Mouse (Mus musculus): ENCODE results near the gene Esrp2. TPM values are rescaled to one million over a fixed set of nuclear protein-coding genes. Genes with fewer than 3 reads are reported as not detected.

Gene Esrp2
- total and polyA plus RNA-seq, 3 experiments = 0.24 to 0.30 TPM; not detected in 1

DNA sequence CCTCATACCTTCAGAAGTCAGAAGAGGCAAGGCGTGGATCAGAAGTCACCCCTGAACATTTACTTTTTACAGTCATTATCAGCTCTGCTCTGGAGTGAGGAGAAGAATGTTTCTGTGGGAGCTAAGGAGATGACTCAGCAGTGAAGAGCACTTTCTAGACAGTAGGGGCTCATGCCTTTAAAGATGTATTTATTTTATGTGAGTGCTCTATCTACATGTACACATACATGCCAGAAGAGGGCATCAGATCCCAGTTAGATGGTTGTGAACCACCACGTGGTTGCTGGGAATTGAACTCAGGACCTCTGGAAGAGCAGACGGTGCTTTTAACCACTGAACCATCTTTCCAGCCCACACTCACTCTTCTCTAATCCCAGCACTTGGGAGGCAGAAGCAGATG lies 9.7 kb downstream of the Esrp2 start:
- DNase-seq (ENCODE audit: extremely low read depth) = no peak
- no peaks in the 10 kb centered on the region for H3K4me1 ChIP-seq (ENCODE audit: control insufficient read depth in 1 of 2, insufficient read depth in 2 of 2)
- H3K36me3 ChIP-seq (replicated peaks in 1 of 2; ENCODE audit: control insufficient read depth in 1 of 2, insufficient read depth in 1 of 2, low read length in 1 of 2) = peaks cover 55 to 96% of the 10 kb centered on the region in 2 experiments
- H3K9me3 ChIP-seq (replicated peaks; ENCODE audit: low read length) = no peaks in the 10 kb centered on the region
- H3K27ac ChIP-seq (ENCODE audit: insufficient read depth, low read depth) = no peak overlapping the region
- no peak overlapping the region for H3K4me2 ChIP-seq (ENCODE audit: insufficient read depth, low read depth, poor library complexity, severe bottlenecking)
- dilution Hi-C loops (cut with MboI; ENCODE audit: extremely low pct_ligation_motif_present, extremely low pct_unique_long_range_greater_than_20kb, low sequenced_read_pairs) = no loop called here
- H3K9ac ChIP-seq (ENCODE audit: insufficient read depth, low read depth) = no peak overlapping the region
- H3K79me2 ChIP-seq (replicated peaks; ENCODE audit: control insufficient read depth, extremely low read depth, insufficient read depth, poor library complexity, severe bottlenecking) = peaks cover 6% of the 10 kb centered on the region; the same call in 1 of the 2 replicates
- no peak overlapping the region for H3K4me3 ChIP-seq (replicated peaks in 1 of 3; ENCODE audit: low read depth in 2 of 3, low read length in 2 of 3, poor library complexity in 1 of 3)
- in situ Hi-C loops (cut with MboI; ENCODE audit: low pct_ligation_motif_present, low pct_unique_long_range_greater_than_20kb, low sequenced_read_pairs) = no loop called here
- no peaks in the 10 kb centered on the region for H3K27me3 ChIP-seq (replicated peaks)
- peak in 1 of 2 experiments; percentile 23; a peak in 1 of 4 replicates for TF ChIP-seq CTCF (conservative IDR thresholded peaks at IDR 0.05 in 1 of 2, IDR thresholded peaks at IDR 0.05 in 1 of 2; ENCODE audit: low read depth in 2 of 2, low read length in 2 of 2)
- TF ChIP-seq SIN3A (IDR thresholded peaks at IDR 0.05; ENCODE audit: low read length) = no peak

DNA sequence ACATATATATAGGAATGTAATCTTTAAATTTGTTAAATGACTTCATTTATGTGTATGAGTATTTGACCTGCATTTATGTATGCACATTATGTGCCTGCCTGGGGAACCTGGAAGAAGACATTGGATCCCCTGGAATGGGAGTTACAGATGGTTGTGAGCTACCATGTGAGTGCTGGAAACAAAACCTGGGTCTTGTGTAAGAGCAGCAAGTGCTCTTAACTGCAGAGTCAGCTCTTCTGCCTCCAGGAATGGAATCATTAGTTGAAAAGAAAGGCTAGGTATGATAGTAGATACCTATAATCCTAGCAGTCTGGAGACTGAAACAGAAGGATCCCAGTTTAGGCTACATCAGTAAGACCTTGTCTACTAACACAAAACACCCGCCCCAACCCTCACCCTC lies 10.7 kb downstream of the Esrp2 start:
- no peaks in the 10 kb centered on the region for H3K27me3 ChIP-seq (replicated peaks)
- no peaks in the 10 kb centered on the region for H3K4me1 ChIP-seq (ENCODE audit: control insufficient read depth in 1 of 2, insufficient read depth in 2 of 2)
- peaks cover 6% of the 10 kb centered on the region; the same call in 1 of the 2 replicates for H3K79me2 ChIP-seq (replicated peaks; ENCODE audit: control insufficient read depth, extremely low read depth, insufficient read depth, poor library complexity, severe bottlenecking)
- H3K9ac ChIP-seq (ENCODE audit: insufficient read depth, low read depth) = no peak overlapping the region
- in situ Hi-C loops (cut with MboI; ENCODE audit: low pct_ligation_motif_present, low pct_unique_long_range_greater_than_20kb, low sequenced_read_pairs) = no loop called here
- no peak for TF ChIP-seq TCF12 (IDR thresholded peaks at IDR 0.05; ENCODE audit: low read depth, low read length)
- TF ChIP-seq MAFK (IDR thresholded peaks at IDR 0.05; ENCODE audit: insufficient replicate concordance, low read length) = 0 out of 2 replicates have a peak, but pooled peaks have one; percentile 13
- no peak overlapping the region for H3K27ac ChIP-seq (ENCODE audit: insufficient read depth, low read depth)
- H3K36me3 ChIP-seq (replicated peaks in 1 of 2; ENCODE audit: control insufficient read depth in 1 of 2, insufficient read depth in 1 of 2, low read length in 1 of 2) = peaks cover 53 to 96% of the 10 kb centered on the region in 2 experiments
- H3K9me3 ChIP-seq (replicated peaks; ENCODE audit: low read length) = no peaks in the 10 kb centered on the region
- dilution Hi-C loops (cut with MboI; ENCODE audit: extremely low pct_ligation_motif_present, extremely low pct_unique_long_range_greater_than_20kb, low sequenced_read_pairs) = no loop called here
- DNase-seq (ENCODE audit: extremely low read depth) = no peak
- H3K4me2 ChIP-seq (ENCODE audit: insufficient read depth, low read depth, poor library complexity, severe bottlenecking) = no peak overlapping the region
- H3K4me3 ChIP-seq (replicated peaks in 1 of 3; ENCODE audit: low read depth in 2 of 3, low read length in 2 of 3, poor library complexity in 1 of 3) = no peak overlapping the region

DNA sequence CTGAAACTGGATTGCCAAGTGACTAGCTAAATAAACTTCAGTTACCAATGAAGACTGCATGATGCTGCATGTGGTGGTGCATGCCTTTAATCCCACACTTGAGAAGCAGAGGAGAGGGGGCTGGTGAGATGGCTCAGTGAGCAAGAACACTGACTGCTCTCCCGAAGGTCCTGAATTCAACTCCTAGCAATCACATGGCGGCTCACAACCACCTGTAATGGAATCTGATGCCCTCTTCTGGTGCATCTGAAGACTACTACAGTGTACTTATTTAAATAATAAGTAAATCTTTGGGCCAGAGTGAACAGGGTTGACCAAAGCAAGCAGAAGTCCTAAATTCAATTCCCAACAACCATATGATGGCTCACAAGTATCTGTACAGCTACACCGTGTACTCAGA lies 13.3 kb downstream of the Esrp2 start:
- in situ Hi-C loops (cut with MboI; ENCODE audit: low pct_ligation_motif_present, low pct_unique_long_range_greater_than_20kb, low sequenced_read_pairs) (no loop called here), dilution Hi-C loops (cut with MboI; ENCODE audit: extremely low pct_ligation_motif_present, extremely low pct_unique_long_range_greater_than_20kb, low sequenced_read_pairs) (no loop called here)
- H3K9me3 ChIP-seq (replicated peaks; ENCODE audit: low read length) = no peaks in the 10 kb centered on the region
- H3K27me3 ChIP-seq (replicated peaks) = no peaks in the 10 kb centered on the region
- peaks cover 6% of the 10 kb centered on the region; the same call in 1 of the 2 replicates for H3K79me2 ChIP-seq (replicated peaks; ENCODE audit: control insufficient read depth, extremely low read depth, insufficient read depth, poor library complexity, severe bottlenecking)
- peaks cover 0 to 11% of the 10 kb centered on the region in 2 experiments; a peak in 1 of 4 replicates for H3K4me1 ChIP-seq (ENCODE audit: control insufficient read depth in 1 of 2, insufficient read depth in 2 of 2)
- no peak overlapping the region for H3K9ac ChIP-seq (ENCODE audit: insufficient read depth, low read depth)
- peaks cover 44 to 94% of the 10 kb centered on the region in 2 experiments for H3K36me3 ChIP-seq (replicated peaks in 1 of 2; ENCODE audit: control insufficient read depth in 1 of 2, insufficient read depth in 1 of 2, low read length in 1 of 2)
- no peak for DNase-seq (ENCODE audit: extremely low read depth)
- TF ChIP-seq ZC3H11A (IDR thresholded peaks at IDR 0.05; ENCODE audit: low read depth, low read length) (no peak), PAX5 (IDR thresholded peaks at IDR 0.05; ENCODE audit: low read length) (no peak), RAD21 (IDR thresholded peaks at IDR 0.05; ENCODE audit: low read depth, low read length) (no peak), SIN3A (IDR thresholded peaks at IDR 0.05; ENCODE audit: low read length) (no peak), POLR2A (IDR thresholded peaks at IDR 0.05; ENCODE audit: low read depth, low read length) (no peak), ZKSCAN1 (IDR thresholded peaks at IDR 0.05; ENCODE audit: borderline replicate concordance, low read depth, low read length) (no peak), ZMIZ1 (IDR thresholded peaks at IDR 0.05; ENCODE audit: low read depth, low read length) (no peak), TBP (conservative IDR thresholded peaks at IDR 0.05; ENCODE audit: low read depth, low read length) (no peak), NRF1 (IDR thresholded peaks at IDR 0.05; ENCODE audit: low read depth, low read length) (no peak), NELFE (IDR thresholded peaks at IDR 0.05; ENCODE audit: low read depth, low read length) (no peak), KAT2A (IDR thresholded peaks at IDR 0.05; ENCODE audit: insufficient replicate concordance, low read length) (no peak), ELF1 (IDR thresholded peaks at IDR 0.05; ENCODE audit: low read depth, low read length) (no peak), MXI1 (IDR thresholded peaks at IDR 0.05; ENCODE audit: low read depth, low read length) (no peak), UBTF (IDR thresholded peaks at IDR 0.05; ENCODE audit: low read depth, low read length) (no peak), JUN (IDR thresholded peaks at IDR 0.05; ENCODE audit: insufficient read depth, low read depth, low read length) (no peak), ZNF384 (IDR thresholded peaks at IDR 0.05; ENCODE audit: low read depth, low read length) (no peak), MYC (IDR thresholded peaks at IDR 0.05; ENCODE audit: low read depth, low read length) (no peak), EP300 (IDR thresholded peaks at IDR 0.05; ENCODE audit: low read length) (no peak), USF2 (conservative IDR thresholded peaks at IDR 0.05; ENCODE audit: low read depth, low read length) (no peak), MEF2A (IDR thresholded peaks at IDR 0.05; ENCODE audit: borderline replicate concordance, low read depth, low read length) (no peak)
- H3K27ac ChIP-seq (ENCODE audit: insufficient read depth, low read depth) = no peak overlapping the region
- H3K4me3 ChIP-seq (replicated peaks in 1 of 3; ENCODE audit: low read depth in 2 of 3, low read length in 2 of 3, poor library complexity in 1 of 3) = no peak overlapping the region
- H3K4me2 ChIP-seq (ENCODE audit: insufficient read depth, low read depth, poor library complexity, severe bottlenecking) = no peak overlapping the region

All from CH12.LX (cell line).